18 mouse cellular contexts compared by ENCODE assay signal in the genomic region with DNA sequence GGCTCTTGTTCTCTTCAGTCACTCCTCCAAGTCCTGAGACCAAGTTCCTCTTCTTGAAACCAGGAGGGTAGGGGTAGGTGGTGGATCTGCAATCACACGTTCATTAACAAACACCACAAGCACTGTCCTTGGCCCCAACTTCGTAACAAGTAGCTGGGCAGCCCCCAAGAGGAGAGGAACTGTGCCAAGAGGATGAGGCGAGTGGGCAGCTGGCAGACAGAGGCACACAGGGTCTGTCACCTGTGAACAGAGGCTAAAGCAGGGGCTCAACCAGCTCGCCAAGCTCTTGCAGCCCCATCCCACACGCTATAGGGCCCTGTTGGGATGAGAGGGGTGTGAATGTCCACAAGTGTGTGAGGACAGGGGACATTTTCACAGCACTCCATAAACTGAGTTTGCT. TPM values are rescaled to one million over a fixed set of nuclear protein-coding genes. Genes with fewer than 3 reads are reported as not detected.
DNase-seq lines count a peak whose midpoint lies in the region; ATAC-seq and TF ChIP-seq lines count a peak whose summit lies in the region.
"Had no signal": no experiment of that assay in that cellular context is flagged by ENCODE, and none has a peak within 500 bp of the region (broad histone marks: within the 10 kb centered on the region; RNA-seq: fewer than 3 reads in every experiment).

No protein-coding gene starts in this region.

- no peak overlapping the region for H3K4me3 ChIP-seq in forebrain, embryonic 11.5 days (ENCODE audit: low read depth, low read length)
- no peak overlapping the region for H3K4me3 ChIP-seq in forebrain, embryonic 16.5 days (replicated peaks; ENCODE audit: low read length)
- H3K4me3 ChIP-seq in hindbrain, embryonic 14.5 days (replicated peaks; ENCODE audit: low read length): no peak overlapping the region
- H3K4me3 ChIP-seq in hindbrain, embryonic 12.5 days: no peak overlapping the region
- H3K4me3 ChIP-seq in lung, postnatal 0 days (ENCODE audit: low read depth, low read length): no peak overlapping the region
- H3K4me3 ChIP-seq: gastrocnemius, adult 2 months had no signal

- no peaks in the 10 kb centered on the region for H3K9me3 ChIP-seq in forebrain, embryonic 11.5 days (ENCODE audit: control insufficient read depth, low read length)
- no peaks in the 10 kb centered on the region for H3K9me3 ChIP-seq in forebrain, embryonic 16.5 days (ENCODE audit: control insufficient read depth, low read length)
- H3K9me3 ChIP-seq in hindbrain, embryonic 14.5 days (ENCODE audit: control insufficient read depth, low read length): no peaks in the 10 kb centered on the region
- no peaks in the 10 kb centered on the region for H3K9me3 ChIP-seq in hindbrain, embryonic 12.5 days (replicated peaks)
- H3K9me3 ChIP-seq in lung, postnatal 0 days (ENCODE audit: low read length): no peaks in the 10 kb centered on the region
- H3K9me3 ChIP-seq: G1E had no signal

- TF ChIP-seq CTCF in lung, postnatal 0 days (IDR thresholded peaks at IDR 0.05): no peak

- no peak for ATAC-seq in forebrain, embryonic 11.5 days (replicated peaks; ENCODE audit: low FRiP score)
- no peak for ATAC-seq in forebrain, embryonic 16.5 days
- no peak for ATAC-seq in hindbrain, embryonic 14.5 days (ENCODE audit: low FRiP score)
- no peak for ATAC-seq in hindbrain, embryonic 12.5 days (ENCODE audit: low FRiP score)
- no peak for ATAC-seq in lung, postnatal 0 days
- ATAC-seq: activated CD4-positive, CD25-positive, alpha-beta regulatory T cell, adult 4 months; intestine, embryonic 16.5 days; midbrain, embryonic 16.5 days had no signal

- H3K27ac ChIP-seq in forebrain, embryonic 11.5 days (ENCODE audit: low read depth, low read length): no peak overlapping the region
- H3K27ac ChIP-seq in forebrain, embryonic 16.5 days (ENCODE audit: low read length): no peak overlapping the region
- 0 out of 2 replicates have a peak overlapping the region, but pooled peaks have one; percentile 5 for H3K27ac ChIP-seq in hindbrain, embryonic 14.5 days
- H3K27ac ChIP-seq in hindbrain, embryonic 12.5 days: no peak overlapping the region
- no peak overlapping the region for H3K27ac ChIP-seq in lung, postnatal 0 days (ENCODE audit: low read length)

- no peak for TF ChIP-seq EP300 in lung, postnatal 0 days (IDR thresholded peaks at IDR 0.05)

- 84% methylated on average over 5 of the region's 5 CpGs for WGBS in forebrain, embryonic 11.5 days
- WGBS in forebrain, embryonic 16.5 days: 62% methylated on average over 5 of the region's 5 CpGs
- WGBS in hindbrain, embryonic 14.5 days: 74% methylated on average over 5 of the region's 5 CpGs
- 84% methylated on average over 5 of the region's 5 CpGs for WGBS in hindbrain, embryonic 12.5 days
- 46% methylated on average over 5 of the region's 5 CpGs for WGBS in lung, postnatal 0 days

- no peak overlapping the region for H3K4me2 ChIP-seq in forebrain, embryonic 11.5 days (ENCODE audit: low read depth, low read length, severe bottlenecking)
- no peak overlapping the region for H3K4me2 ChIP-seq in forebrain, embryonic 16.5 days (ENCODE audit: low read length)
- no peak overlapping the region for H3K4me2 ChIP-seq in hindbrain, embryonic 14.5 days (replicated peaks)
- no peak overlapping the region for H3K4me2 ChIP-seq in hindbrain, embryonic 12.5 days (replicated peaks)
- no peak overlapping the region for H3K4me2 ChIP-seq in lung, postnatal 0 days (replicated peaks; ENCODE audit: low read depth, low read length)

- no peaks in the 10 kb centered on the region for H3K27me3 ChIP-seq in forebrain, embryonic 11.5 days (ENCODE audit: control insufficient read depth, insufficient read depth, low read length)
- no peaks in the 10 kb centered on the region for H3K27me3 ChIP-seq in forebrain, embryonic 16.5 days (replicated peaks; ENCODE audit: control insufficient read depth, insufficient read depth, low read length)
- H3K27me3 ChIP-seq in hindbrain, embryonic 14.5 days (ENCODE audit: control insufficient read depth, insufficient read depth, low read length): no peaks in the 10 kb centered on the region
- no peaks in the 10 kb centered on the region for H3K27me3 ChIP-seq in hindbrain, embryonic 12.5 days
- H3K27me3 ChIP-seq in lung, postnatal 0 days (replicated peaks; ENCODE audit: insufficient read depth, low read length): no peaks in the 10 kb centered on the region

- 0 out of 2 replicates have a peak overlapping the region, but pooled peaks have one; percentile 8 for H3K9ac ChIP-seq in forebrain, embryonic 11.5 days (ENCODE audit: low read length)
- no peak overlapping the region for H3K9ac ChIP-seq in forebrain, embryonic 16.5 days (replicated peaks; ENCODE audit: low read depth, low read length)
- H3K9ac ChIP-seq in hindbrain, embryonic 14.5 days: no peak overlapping the region
- H3K9ac ChIP-seq in hindbrain, embryonic 12.5 days: no peak overlapping the region
- no peak overlapping the region for H3K9ac ChIP-seq in lung, postnatal 0 days (replicated peaks; ENCODE audit: low read depth)

- no peak for DNase-seq in forebrain, embryonic 11.5 days (ENCODE audit: low spot score)
- no peak for DNase-seq in hindbrain, embryonic 14.5 days (ENCODE audit: low spot score)
- peak; percentile 12 for DNase-seq in retina, postnatal 1 day
- no peak for DNase-seq in retina, embryonic 14.5 days (ENCODE audit: low spot score)
- no peak for DNase-seq in lung, postnatal 0 days (ENCODE audit: low spot score)
- DNase-seq: adrenal gland, postnatal 10 days; cerebellum, adult 11 months; kidney, postnatal 36 days; liver; lung, postnatal 10 days; thymus, postnatal 25 days had no signal

- 0 out of 2 replicates have a peak, but pooled peaks cover 3% of the 10 kb centered on the region for H3K4me1 ChIP-seq in forebrain, embryonic 11.5 days (replicated peaks; ENCODE audit: control insufficient read depth, insufficient read depth, low read length)
- peaks cover 43% of the 10 kb centered on the region for H3K4me1 ChIP-seq in forebrain, embryonic 16.5 days (replicated peaks; ENCODE audit: control insufficient read depth, insufficient read depth, low read length)
- H3K4me1 ChIP-seq in hindbrain, embryonic 14.5 days (replicated peaks; ENCODE audit: control insufficient read depth, insufficient read depth, low read length): peaks cover 16% of the 10 kb centered on the region; the same call in 1 of the 2 replicates
- H3K4me1 ChIP-seq in hindbrain, embryonic 12.5 days: peaks cover 23% of the 10 kb centered on the region
- H3K4me1 ChIP-seq in lung, postnatal 0 days (ENCODE audit: insufficient read depth, low read depth, low read length): no peaks in the 10 kb centered on the region

- H3K36me3 ChIP-seq in forebrain, embryonic 11.5 days (ENCODE audit: control insufficient read depth, insufficient read depth, low read length): no peaks in the 10 kb centered on the region
- H3K36me3 ChIP-seq in forebrain, embryonic 16.5 days (ENCODE audit: control insufficient read depth, insufficient read depth): no peaks in the 10 kb centered on the region
- H3K36me3 ChIP-seq in hindbrain, embryonic 14.5 days (replicated peaks; ENCODE audit: control insufficient read depth, insufficient read depth): no peaks in the 10 kb centered on the region
- no peaks in the 10 kb centered on the region for H3K36me3 ChIP-seq in hindbrain, embryonic 12.5 days
- H3K36me3 ChIP-seq in lung, postnatal 0 days (ENCODE audit: insufficient read depth, low read length): no peaks in the 10 kb centered on the region

RNA-seq across cellular contexts. Expression of gene Ralgps1, which starts 24.5 kb away (rescaled TPM):
- 17.7 and 19.5 TPM in 2 replicates for polyA plus RNA-seq in forebrain, embryonic 11.5 days (2014; fragmentation: Nextera tagmentation; extraction: Ambion mirVana)
- 44.8 and 50.4 TPM in 2 replicates for polyA plus RNA-seq in forebrain, embryonic 16.5 days (2015; fragmentation: Nextera tagmentation; extraction: Ambion mirVana)
- 57.0 and 63.1 TPM in 2 replicates for polyA plus RNA-seq in hindbrain, embryonic 14.5 days (2014; fragmentation: Nextera tagmentation; extraction: Ambion mirVana)
- polyA plus RNA-seq in hindbrain, embryonic 12.5 days (2016; fragmentation: Nextera tagmentation; extraction: Ambion mirVana): 29.0 and 30.1 TPM in 2 replicates
- 1.8 and 2.2 TPM in 2 replicates for polyA plus RNA-seq in lung, postnatal 0 days (2015; fragmentation: Nextera tagmentation; extraction: Ambion mirVana)
